Comparison of ENCODE assay signal across 8 mouse cellular contexts in genomic region chr4:89524260-89525200, GRCm38 (mm10).
DNase-seq lines count a peak whose midpoint lies in the region; ATAC-seq and TF ChIP-seq lines count a peak whose summit lies in the region.

No protein-coding gene starts in this region.

- H3K9me3 ChIP-seq in heart, embryonic 11.5 days (replicated peaks; ENCODE audit: control insufficient read depth, low read length), result no peaks in the 10 kb centered on the region
- no peaks in the 10 kb centered on the region for H3K9me3 ChIP-seq in kidney, embryonic 14.5 days (ENCODE audit: control insufficient read depth, low read length)
- H3K9me3 ChIP-seq in liver, embryonic 11.5 days (ENCODE audit: control insufficient read depth, low read length), result no peaks in the 10 kb centered on the region
- H3K9me3 ChIP-seq in stomach, embryonic 14.5 days (ENCODE audit: control insufficient read depth, low read depth, low read length), result no peaks in the 10 kb centered on the region

- peak; percentile 84 for TF ChIP-seq CTCF in brain, embryonic 14.5 days (IDR thresholded peaks at IDR 0.05; ENCODE audit: borderline replicate concordance, extremely low read depth, insufficient read depth, insufficient read length)
- TF ChIP-seq CTCF in embryonic fibroblast, embryonic 13.5 days (IDR thresholded peaks at IDR 0.05; ENCODE audit: borderline replicate concordance, insufficient read depth, low read length), result peak; percentile 36; the same call in 1 of the 2 replicates

- peak; percentile 52; the same call in 1 of the 2 replicates for ATAC-seq in heart, embryonic 11.5 days (replicated peaks; ENCODE audit: insufficient number of reproducible peaks, low FRiP score, low TSS enrichment)
- peak; percentile 67; the same call in 1 of the 2 replicates for ATAC-seq in kidney, embryonic 14.5 days (ENCODE audit: low FRiP score, low TSS enrichment)
- peak; percentile 74 for ATAC-seq in liver, embryonic 11.5 days (replicated peaks; ENCODE audit: low FRiP score)
- no peak; the same call in 1 of the 2 replicates for ATAC-seq in stomach, embryonic 14.5 days (ENCODE audit: insufficient number of reproducible peaks, insufficient read depth, low FRiP score, low read depth)

- peak; percentile 83 for DNase-seq in CD4-positive helper T cell, adult 2 months (ENCODE audit: low read depth, low spot score)
- DNase-seq in brain, embryonic 14.5 days (ENCODE audit: low read depth), result peak; percentile 92
- peak; percentile 66 for DNase-seq in liver, embryonic 11.5 days (ENCODE audit: low spot score)

- no peaks in the 10 kb centered on the region for H3K36me3 ChIP-seq in heart, embryonic 11.5 days (ENCODE audit: control insufficient read depth, insufficient read depth, low read length)
- no peaks in the 10 kb centered on the region for H3K36me3 ChIP-seq in kidney, embryonic 14.5 days (ENCODE audit: control insufficient read depth, insufficient read depth, low read length)
- no peaks in the 10 kb centered on the region for H3K36me3 ChIP-seq in liver, embryonic 11.5 days (ENCODE audit: control insufficient read depth, insufficient read depth, low read length)
- H3K36me3 ChIP-seq in myocyte (ENCODE audit: control insufficient read depth, insufficient read depth), result no peaks in the 10 kb centered on the region
- no peaks in the 10 kb centered on the region for H3K36me3 ChIP-seq in stomach, embryonic 14.5 days (ENCODE audit: control insufficient read depth, insufficient read depth, low read length)

- H3K4me3 ChIP-seq in embryonic fibroblast, embryonic 13.5 days (ENCODE audit: insufficient read depth, low read length), result peak overlapping the region; percentile 27; the same call in 1 of the 2 replicates
- peak overlapping the region; percentile 39 for H3K4me3 ChIP-seq in heart, embryonic 11.5 days (ENCODE audit: low read depth, low read length)
- H3K4me3 ChIP-seq in kidney, embryonic 14.5 days (ENCODE audit: low read length), result peak overlapping the region; percentile 43
- H3K4me3 ChIP-seq in liver, embryonic 11.5 days (ENCODE audit: low read depth, low read length), result peak overlapping the region; percentile 43
- H3K4me3 ChIP-seq in myocyte, result peak overlapping the region; percentile 22
- peak overlapping the region; percentile 41 for H3K4me3 ChIP-seq in stomach, embryonic 14.5 days (ENCODE audit: low read depth, low read length)

- H3ac ChIP-seq in myocyte (ENCODE audit: control insufficient read depth, insufficient read length), result no peak overlapping the region

- peaks cover 6% of the 10 kb centered on the region; the same call in 1 of the 2 replicates for H3K27me3 ChIP-seq in heart, embryonic 11.5 days (ENCODE audit: control insufficient read depth, insufficient read depth, low read length)
- H3K27me3 ChIP-seq in kidney, embryonic 14.5 days (ENCODE audit: control insufficient read depth, insufficient read depth, low read length), result peaks cover 24% of the 10 kb centered on the region
- peaks cover 23% of the 10 kb centered on the region for H3K27me3 ChIP-seq in liver, embryonic 11.5 days (replicated peaks; ENCODE audit: control insufficient read depth, insufficient read depth, low read length)
- no peaks in the 10 kb centered on the region for H3K27me3 ChIP-seq in myocyte (ENCODE audit: control insufficient read depth, insufficient read depth, insufficient read length)
- 0 out of 2 replicates have a peak, but pooled peaks cover 7% of the 10 kb centered on the region for H3K27me3 ChIP-seq in stomach, embryonic 14.5 days (ENCODE audit: control insufficient read depth, insufficient read depth, low read length)

- peak overlapping the region; percentile 60 for H3K4me2 ChIP-seq in heart, embryonic 11.5 days
- H3K4me2 ChIP-seq in kidney, embryonic 14.5 days (replicated peaks; ENCODE audit: low read depth, low read length), result peak overlapping the region; percentile 75
- peak overlapping the region; percentile 70 for H3K4me2 ChIP-seq in liver, embryonic 11.5 days
- H3K4me2 ChIP-seq in myocyte (ENCODE audit: low read depth), result peak overlapping the region; percentile 84
- H3K4me2 ChIP-seq in stomach, embryonic 14.5 days (replicated peaks; ENCODE audit: low read depth, low read length), result peak overlapping the region; percentile 61

- peak overlapping the region; percentile 76 for H3K27ac ChIP-seq in embryonic fibroblast, embryonic 13.5 days (ENCODE audit: insufficient read depth, low read length)
- H3K27ac ChIP-seq in heart, embryonic 11.5 days (ENCODE audit: low read depth, low read length), result no peak overlapping the region
- no peak overlapping the region for H3K27ac ChIP-seq in kidney, embryonic 14.5 days (ENCODE audit: low read depth, low read length)
- no peak overlapping the region for H3K27ac ChIP-seq in liver, embryonic 11.5 days (ENCODE audit: low read depth, low read length)
- no peak overlapping the region for H3K27ac ChIP-seq in stomach, embryonic 14.5 days (ENCODE audit: low read length)

- TF ChIP-seq POLR2A in brain, embryonic 14.5 days (IDR thresholded peaks at IDR 0.05; ENCODE audit: borderline replicate concordance, extremely low read depth, insufficient read depth, insufficient read length, poor library complexity, severe bottlenecking), result no peak
- TF ChIP-seq POLR2A in embryonic fibroblast, embryonic 13.5 days (IDR thresholded peaks at IDR 0.05; ENCODE audit: low read depth, low read length), result no peak
- no peak for TF ChIP-seq POLR2A in myocyte (IDR thresholded peaks at IDR 0.05; ENCODE audit: insufficient read length, low read depth)

- H3K9ac ChIP-seq in heart, embryonic 11.5 days (ENCODE audit: low read depth, low read length), result no peak overlapping the region
- no peak overlapping the region for H3K9ac ChIP-seq in kidney, embryonic 14.5 days (ENCODE audit: low read depth, low read length)
- peak overlapping the region; percentile 23; the same call in 1 of the 2 replicates for H3K9ac ChIP-seq in liver, embryonic 11.5 days (ENCODE audit: low read depth, low read length)
- no peak overlapping the region for H3K9ac ChIP-seq in stomach, embryonic 14.5 days (replicated peaks; ENCODE audit: low read depth, low read length)

- peaks cover 14% of the 10 kb centered on the region for H3K4me1 ChIP-seq in embryonic fibroblast, embryonic 13.5 days (ENCODE audit: control insufficient read depth, insufficient read depth, low read length)
- H3K4me1 ChIP-seq in heart, embryonic 11.5 days (ENCODE audit: control insufficient read depth, insufficient read depth, low read length), result peaks cover 7% of the 10 kb centered on the region
- H3K4me1 ChIP-seq in kidney, embryonic 14.5 days (ENCODE audit: control insufficient read depth, insufficient read depth, low read length), result no peaks in the 10 kb centered on the region
- H3K4me1 ChIP-seq in liver, embryonic 11.5 days (replicated peaks; ENCODE audit: control insufficient read depth, insufficient read depth, low read length), result peaks cover 11% of the 10 kb centered on the region; the same call in 1 of the 2 replicates
- no peaks in the 10 kb centered on the region for H3K4me1 ChIP-seq in stomach, embryonic 14.5 days (ENCODE audit: control insufficient read depth, insufficient read depth, low read length)

- H3K79me2 ChIP-seq in myocyte (ENCODE audit: control insufficient read depth, insufficient read depth), result no peaks in the 10 kb centered on the region

- WGBS in heart, embryonic 11.5 days (ENCODE audit: insufficient replicate concordance), result under 1% methylated on average over 40 of the region's 40 CpGs
- WGBS in kidney, embryonic 14.5 days, result 2% methylated on average over 40 of the region's 40 CpGs
- 1% methylated on average over 40 of the region's 40 CpGs for WGBS in liver, embryonic 11.5 days
- WGBS in stomach, embryonic 14.5 days, result 2% methylated on average over 40 of the region's 40 CpGs

TF ChIP-seq in myocyte, 11 proteins besides CTCF, POLR2A, EP300 and RAD21:
- no peak for TF ChIP-seq TCF3 (IDR thresholded peaks at IDR 0.05; ENCODE audit: insufficient read length, low read depth)
- no peak for TF ChIP-seq MYOG (IDR thresholded peaks at IDR 0.05; ENCODE audit: control insufficient read depth in 1 of 3, insufficient read depth in 1 of 3, insufficient read length in 2 of 3, low read depth in 2 of 3)
- no peak for TF ChIP-seq MYOD1 (IDR thresholded peaks at IDR 0.05; ENCODE audit: control insufficient read depth in 1 of 3, insufficient read length in 2 of 3, low read depth in 2 of 3)
- no peak for TF ChIP-seq CEBPB (IDR thresholded peaks at IDR 0.05; ENCODE audit: insufficient read depth, poor library complexity, severe bottlenecking)
- TF ChIP-seq MAX (IDR thresholded peaks at IDR 0.05; ENCODE audit: low read depth), result no peak
- no peak for TF ChIP-seq USF1 (IDR thresholded peaks at IDR 0.05; ENCODE audit: low read depth)
- TF ChIP-seq E2F4 (IDR thresholded peaks at IDR 0.05; ENCODE audit: insufficient read depth), result no peak
- TF ChIP-seq TCF12 (IDR thresholded peaks at IDR 0.05; ENCODE audit: insufficient read depth, poor library complexity, severe bottlenecking), result no peak
- TF ChIP-seq SRF (IDR thresholded peaks at IDR 0.05; ENCODE audit: control insufficient read depth, insufficient read length, low read depth), result no peak
- TF ChIP-seq REST (IDR thresholded peaks at IDR 0.05; ENCODE audit: insufficient read depth, insufficient read length), result no peak
- TF ChIP-seq POLR2AphosphoS2 (IDR thresholded peaks at IDR 0.05; ENCODE audit: insufficient read length, low read depth), result no peak
